Comparison of ENCODE assay signal across 14 mouse cellular contexts in genomic region chr6:90718477-90718876, GRCm38 (mm10).
DNase-seq lines count a peak whose midpoint lies in the region; ATAC-seq lines count a peak whose summit lies in the region.
"Had no signal": no experiment of that assay in that cellular context is flagged by ENCODE, and none has a peak within 500 bp of the region (broad histone marks: within the 10 kb centered on the region; RNA-seq: fewer than 3 reads in every experiment).

No protein-coding gene starts in this region.

- no peak overlapping the region for H3K9ac ChIP-seq in heart, embryonic 15.5 days
- no peak overlapping the region for H3K9ac ChIP-seq in heart, embryonic 12.5 days
- H3K9ac ChIP-seq in limb, embryonic 15.5 days, result no peak overlapping the region
- H3K9ac ChIP-seq: hindbrain, embryonic 12.5 days had no signal

- no peak for ATAC-seq in heart, embryonic 15.5 days (replicated peaks; ENCODE audit: insufficient number of reproducible peaks, insufficient read depth, low FRiP score, low read depth)
- ATAC-seq in heart, embryonic 12.5 days (ENCODE audit: insufficient number of reproducible peaks, low FRiP score), result no peak
- no peak for ATAC-seq in limb, embryonic 15.5 days (ENCODE audit: insufficient number of reproducible peaks, low FRiP score, low TSS enrichment, low read depth)
- ATAC-seq: forebrain, embryonic 16.5 days had no signal

- H3K4me3 ChIP-seq in heart, embryonic 15.5 days, result no peak overlapping the region
- H3K4me3 ChIP-seq in heart, embryonic 12.5 days, result no peak overlapping the region
- no peak overlapping the region for H3K4me3 ChIP-seq in limb, embryonic 15.5 days
- H3K4me3 ChIP-seq in limb, embryonic 10.5 days, result no peak overlapping the region
- H3K4me3 ChIP-seq: hindbrain, embryonic 12.5 days; left cerebral cortex, adult 2 months; megakaryocyte, embryonic 14.5 days had no signal

- no peak overlapping the region for H3K4me2 ChIP-seq in heart, embryonic 15.5 days
- no peak overlapping the region for H3K4me2 ChIP-seq in heart, embryonic 12.5 days
- H3K4me2 ChIP-seq in limb, embryonic 15.5 days, result no peak overlapping the region
- H3K4me2 ChIP-seq: hindbrain, embryonic 12.5 days had no signal

- peaks cover 62% of the 10 kb centered on the region for H3K4me1 ChIP-seq in heart, embryonic 15.5 days (replicated peaks)
- H3K4me1 ChIP-seq in heart, embryonic 12.5 days (replicated peaks), result peaks cover 70% of the 10 kb centered on the region
- peaks cover 48% of the 10 kb centered on the region for H3K4me1 ChIP-seq in limb, embryonic 15.5 days
- H3K4me1 ChIP-seq in limb, embryonic 10.5 days, result peaks cover 36% of the 10 kb centered on the region

- H3K36me3 ChIP-seq in heart, embryonic 15.5 days, result no peaks in the 10 kb centered on the region
- H3K36me3 ChIP-seq in heart, embryonic 12.5 days, result 0 out of 2 replicates have a peak, but pooled peaks cover 3% of the 10 kb centered on the region
- peaks cover 5% of the 10 kb centered on the region; the same call in 1 of the 2 replicates for H3K36me3 ChIP-seq in limb, embryonic 15.5 days
- no peaks in the 10 kb centered on the region for H3K36me3 ChIP-seq in limb, embryonic 10.5 days
- H3K36me3 ChIP-seq: hindbrain, embryonic 12.5 days had no signal

- H3K27ac ChIP-seq in heart, embryonic 15.5 days, result peak overlapping the region; percentile 66
- no peak overlapping the region for H3K27ac ChIP-seq in heart, embryonic 12.5 days (ENCODE audit: poor library complexity, severe bottlenecking)
- 0 out of 2 replicates have a peak overlapping the region, but pooled peaks have one; percentile 27 for H3K27ac ChIP-seq in limb, embryonic 15.5 days
- H3K27ac ChIP-seq in limb, embryonic 10.5 days, result no peak overlapping the region
- H3K27ac ChIP-seq: hindbrain, embryonic 12.5 days; left cerebral cortex, adult 2 months had no signal

- 59% methylated on average over 3 of the region's 3 CpGs for WGBS in heart, embryonic 15.5 days
- 83% methylated on average over 3 of the region's 3 CpGs for WGBS in heart, embryonic 12.5 days
- WGBS in limb, embryonic 15.5 days, result 53% methylated on average over 3 of the region's 3 CpGs
- 85% methylated on average over 3 of the region's 3 CpGs for WGBS in limb, embryonic 10.5 days

- DNase-seq in limb, embryonic 10.5 days (ENCODE audit: low spot score), result no peak
- peak; percentile 44 for DNase-seq in retina, adult 2 months (ENCODE audit: low read depth, low spot score)
- DNase-seq in retina, embryonic 14.5 days (ENCODE audit: low spot score), result no peak
- DNase-seq in retina, postnatal 7 days (ENCODE audit: low read depth, low spot score), result peak; percentile 50
- DNase-seq in right cerebral cortex, postnatal 25 days, result no peak
- DNase-seq: cerebellum, adult 11-12 months; thymus, postnatal 25 days had no signal

- no peaks in the 10 kb centered on the region for H3K27me3 ChIP-seq in heart, embryonic 15.5 days
- no peaks in the 10 kb centered on the region for H3K27me3 ChIP-seq in heart, embryonic 12.5 days (replicated peaks)
- H3K27me3 ChIP-seq in limb, embryonic 15.5 days, result no peaks in the 10 kb centered on the region
- H3K27me3 ChIP-seq in limb, embryonic 10.5 days (ENCODE audit: low read depth, poor library complexity, severe bottlenecking), result no peaks in the 10 kb centered on the region
- H3K27me3 ChIP-seq: hindbrain, embryonic 12.5 days; megakaryocyte, embryonic 14.5 days had no signal

- H3K9me3 ChIP-seq in heart, embryonic 15.5 days (replicated peaks), result no peaks in the 10 kb centered on the region
- H3K9me3 ChIP-seq in heart, embryonic 12.5 days (replicated peaks), result no peaks in the 10 kb centered on the region
- H3K9me3 ChIP-seq in limb, embryonic 15.5 days, result no peaks in the 10 kb centered on the region
- no peaks in the 10 kb centered on the region for H3K9me3 ChIP-seq in limb, embryonic 10.5 days (replicated peaks)
- H3K9me3 ChIP-seq: hindbrain, embryonic 12.5 days; megakaryocyte, embryonic 14.5 days had no signal

Comparison
In these comparisons a context has a peak if more than half of its experiments do, and no peak if none do; other contexts are left out.
1. H3K27ac ChIP-seq: peak in heart, embryonic 15.5 days (single experiment) and limb, embryonic 15.5 days (single experiment); none in heart, embryonic 12.5 days (single experiment) and limb, embryonic 10.5 days (single experiment).
2. DNase-seq: peak in retina, adult 2 months (single experiment) and retina, postnatal 7 days (single experiment); none in limb, embryonic 10.5 days (single experiment), retina, embryonic 14.5 days (single experiment) and right cerebral cortex, postnatal 25 days (single experiment).